Mouse (Mus musculus) stomach, embryonic 16.5 days (tissue): Measurements from ENCODE around the gene Fst. TPM values are rescaled to one million over a fixed set of nuclear protein-coding genes. Genes with fewer than 3 reads are reported as not detected.

Experiments
- ATAC-seq: fragments of 200-750 bp; cut with Nextera tagmentation; 2 replicates; pipeline ENCODE4 v1.8.0; 2017; ENCODE audit warnings: moderate number of reproducible peaks, moderate TSS enrichment; ENCODE audit not compliant: insufficient read depth, low FRiP score
- H3K27ac ChIP-seq: fragments of 300-500 bp; sonication (generic); 2 replicates; pipeline ENCODE4 v1.5.1; 2014; ENCODE audit warnings: low read length
- H3K27me3 ChIP-seq: fragments of 300-500 bp; sonication (generic); 2 replicates; pipeline ENCODE4 v1.6.1; 2014; ENCODE audit warnings: low read length, control low read depth, mixed read lengths; ENCODE audit not compliant: control insufficient read depth, insufficient read depth
- H3K36me3 ChIP-seq: fragments of 300-500 bp; sonication (generic); 2 replicates; pipeline ENCODE4 v1.6.1; 2014; ENCODE audit warnings: low read length; ENCODE audit not compliant: control insufficient read depth, insufficient read depth
- H3K4me1 ChIP-seq: fragments of 300-500 bp; sonication (generic); 2 replicates; pipeline ENCODE4 v1.6.1; 2014; ENCODE audit warnings: low read length, control low read depth, mixed read lengths; ENCODE audit not compliant: control insufficient read depth, insufficient read depth
- H3K4me2 ChIP-seq: fragments of 300-500 bp; sonication (generic); 2 replicates; pipeline ENCODE4 v1.6.1; 2014; ENCODE audit warnings: low read depth, low read length, mixed read lengths
- H3K4me3 ChIP-seq: fragments of 300-500 bp; sonication (generic); replicated peaks from 2 replicates; pipeline ENCODE4 v1.5.1; 2014; ENCODE audit warnings: mild to moderate bottlenecking, low read length
- H3K9ac ChIP-seq: fragments of 300-500 bp; sonication (generic); 2 replicates; pipeline ENCODE4 v1.6.1; 2014; ENCODE audit warnings: low read length
- H3K9me3 ChIP-seq: fragments of 300-500 bp; sonication (generic); replicated peaks from 2 replicates; pipeline ENCODE4 v1.6.1; 2016; ENCODE audit warnings: low read length, control low read depth; ENCODE audit not compliant: control insufficient read depth
- WGBS: fragments of 180-500 bp; shearing (Covaris S2); extraction: QIAGEN DNeasy Blood & Tissue Kit; methylation state at CpG from one replicate; pipeline ENCODE4 v1.1.7; 2014; 5-methylcytosine and 5-hydroxymethylcytosine counted together
- polyA plus RNA-seq: library from polyadenylated mRNA; unstranded; fragments of >200 nt; fragmentation: Nextera tagmentation; extraction: Ambion mirVana; gene quantifications from 2 replicates; pipeline ENCODE4 v1.2.1, GENCODE M21; 2015

The Fst gene
- polyA plus RNA-seq, 1 experiment from 2014 or later: 25.6 TPM

DNA sequence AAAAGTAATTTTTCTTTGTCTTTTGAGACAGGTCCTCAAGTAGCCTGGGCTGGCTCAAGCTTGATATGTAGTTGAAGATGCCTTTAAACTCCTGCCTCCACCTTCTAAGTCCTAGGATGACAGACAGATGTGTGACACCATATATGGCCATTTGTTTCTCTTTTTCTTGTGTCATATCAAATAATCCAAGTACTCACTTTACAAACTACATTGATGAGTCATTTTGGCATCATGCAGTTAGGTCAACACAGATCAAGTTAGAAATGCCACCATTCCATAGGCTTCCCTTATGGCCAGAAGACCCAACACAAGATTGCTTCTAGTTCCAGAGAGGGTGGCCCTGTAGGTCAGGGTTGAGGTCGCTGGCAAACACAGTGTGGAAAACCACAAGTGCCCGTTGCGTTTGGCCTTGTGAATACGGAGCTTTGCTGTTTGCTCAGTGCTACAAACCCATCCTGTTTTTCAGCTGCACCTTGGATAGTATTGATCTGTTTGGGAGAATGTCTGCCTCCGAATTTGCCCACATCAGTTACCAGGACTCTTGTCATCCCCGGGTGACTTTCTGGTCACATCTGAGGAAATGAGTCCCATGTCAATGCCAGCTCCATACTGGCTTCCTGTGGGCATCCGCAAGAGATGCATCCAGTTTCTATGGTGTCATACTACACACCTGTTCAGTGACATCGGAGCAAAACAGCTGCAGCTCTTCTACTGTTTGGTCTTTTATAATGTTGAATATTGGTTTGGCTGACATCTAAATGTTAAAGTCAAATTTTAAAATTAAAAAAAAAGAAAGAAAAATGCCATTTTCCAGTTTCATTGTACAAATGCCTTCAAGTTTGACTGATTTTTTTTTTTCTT is 4.0 kb upstream of the Fst start:
- Histone ChIP-seq H3K4me3 (no peak overlapping the region), H3K27me3 (peaks cover 16% of the 10 kb centered on the region), H3K9me3 (no peaks in the 10 kb centered on the region), H3K4me2 (no peak overlapping the region), H3K27ac (no peak overlapping the region), H3K9ac (no peak overlapping the region), H3K4me1 (no peaks in the 10 kb centered on the region), H3K36me3 (no peaks in the 10 kb centered on the region)
- no peak for ATAC-seq
- 59% methylated on average over 8 of the region's 8 CpGs for WGBS

DNA sequence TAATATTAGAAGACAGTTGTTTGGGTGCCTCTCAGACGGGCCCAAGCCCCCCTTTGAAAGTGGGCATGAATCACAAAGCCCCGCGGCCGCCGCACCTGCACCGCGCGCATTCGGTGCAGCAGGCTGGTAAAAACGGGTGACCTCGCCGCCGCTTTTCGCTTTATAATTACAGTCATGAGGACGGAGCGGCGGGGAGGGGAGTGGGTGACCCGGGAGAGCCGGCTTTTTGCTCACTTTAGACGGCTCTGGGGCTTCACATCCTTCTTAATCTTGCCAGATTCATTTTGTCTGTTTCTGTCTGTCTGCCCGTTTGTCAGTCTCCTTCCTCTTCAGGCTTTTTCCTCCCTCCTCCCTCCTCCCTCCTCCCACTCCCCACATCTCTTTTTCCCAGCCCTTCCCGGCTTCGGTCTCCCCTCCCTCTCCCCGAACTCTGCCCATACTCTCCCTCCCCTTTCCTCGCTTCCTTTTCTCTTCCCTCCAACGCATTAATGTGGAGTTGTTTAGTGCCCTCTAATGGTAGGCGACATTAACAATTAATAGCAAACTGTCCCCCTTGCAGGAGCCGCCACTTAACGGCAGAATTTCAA is 1.6 kb upstream of the Fst start:
- H3K27me3 ChIP-seq: peaks cover 29% of the 10 kb centered on the region
- 1% methylated on average over 29 of the region's 29 CpGs for WGBS
- H3K4me3 ChIP-seq: peak overlapping the region; percentile 64

DNA sequence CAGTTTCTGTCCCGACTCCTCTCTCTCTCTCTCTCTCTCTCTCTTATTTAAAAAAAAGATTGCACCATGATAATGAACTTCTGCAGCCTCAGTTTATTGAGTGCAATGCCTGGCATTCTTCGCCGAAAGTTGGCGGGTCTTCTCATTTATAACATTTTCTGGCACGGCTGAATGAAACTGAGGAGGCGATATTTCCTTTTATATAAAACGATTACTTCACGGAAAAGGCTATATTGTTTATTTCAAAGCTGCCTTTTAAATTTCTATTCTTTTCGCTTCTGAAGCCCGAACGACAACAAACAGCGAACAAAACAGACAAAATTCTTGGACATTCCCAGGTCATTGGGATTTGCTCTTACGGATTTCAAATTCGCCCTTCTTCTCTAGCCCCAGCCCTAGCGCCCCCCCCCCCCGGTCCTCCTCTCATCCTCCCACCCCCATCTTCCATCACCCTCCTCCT is 980 bp upstream of the Fst start:
- H3K4me2 ChIP-seq: peak overlapping the region; percentile 93
- no peaks in the 10 kb centered on the region for H3K9me3 ChIP-seq
- no peak for ATAC-seq
- H3K36me3 ChIP-seq: no peaks in the 10 kb centered on the region
- peaks cover 29% of the 10 kb centered on the region for H3K27me3 ChIP-seq
- peak overlapping the region; percentile 57; the same call in 1 of the 2 replicates for H3K27ac ChIP-seq
- peak overlapping the region; percentile 64 for H3K4me3 ChIP-seq
- peaks cover 10% of the 10 kb centered on the region; the same call in 1 of the 2 replicates for H3K4me1 ChIP-seq
- WGBS: under 1% methylated on average over 15 of the region's 16 CpGs
- H3K9ac ChIP-seq: peak overlapping the region; percentile 70

More for the DNA sequence above, 1.6 kb upstream of the Fst start:
- ATAC-seq: peak; percentile 35; the same call in 1 of the 2 replicates
- Histone ChIP-seq H3K36me3 (no peaks in the 10 kb centered on the region), H3K9ac (peak overlapping the region; percentile 55; the same call in 1 of the 2 replicates), H3K9me3 (no peaks in the 10 kb centered on the region), H3K4me2 (peak overlapping the region; percentile 93), H3K4me1 (peaks cover 10% of the 10 kb centered on the region; the same call in 1 of the 2 replicates), H3K27ac (no peak overlapping the region)

DNA sequence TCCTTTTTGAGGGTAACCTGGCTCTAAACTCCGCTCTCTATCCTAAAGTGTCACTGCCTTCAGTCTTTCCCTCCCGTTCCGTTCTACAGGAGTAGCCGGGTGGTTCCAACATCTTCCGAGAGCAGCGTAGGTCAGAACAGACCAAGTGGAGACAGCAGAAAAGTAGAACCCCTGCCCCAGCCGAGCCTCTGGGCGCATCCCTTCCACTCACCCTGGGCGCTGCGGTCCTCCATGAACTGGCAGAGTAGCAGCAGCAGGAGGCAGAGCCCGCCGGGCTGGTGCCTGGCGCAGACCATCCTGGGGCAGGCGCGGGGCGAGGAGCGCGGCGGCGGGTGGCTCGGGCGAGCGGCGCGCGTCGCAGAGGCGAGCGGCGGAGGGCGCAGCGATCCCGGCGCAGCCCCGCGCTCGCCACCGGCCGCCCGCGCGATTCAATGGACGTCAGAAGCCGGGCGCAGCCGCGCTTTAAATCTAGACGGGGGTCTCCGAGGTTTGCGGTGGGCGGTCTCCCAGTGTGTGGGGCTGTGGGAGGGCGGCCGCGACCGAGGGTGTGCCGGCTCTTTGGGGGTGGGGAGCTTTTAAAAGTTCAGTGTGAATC is 363 bp downstream of the Fst start:
- Histone ChIP-seq H3K9me3 (no peaks in the 10 kb centered on the region), H3K9ac (peak overlapping the region; percentile 72), H3K27me3 (peaks cover 29% of the 10 kb centered on the region), H3K27ac (peak overlapping the region; percentile 74), H3K4me1 (peaks cover 10% of the 10 kb centered on the region; the same call in 1 of the 2 replicates), H3K4me3 (peak overlapping the region; percentile 64), H3K4me2 (peak overlapping the region; percentile 93), H3K36me3 (no peaks in the 10 kb centered on the region)
- ATAC-seq: peak; percentile 54
- WGBS: under 1% methylated on average over 55 of the region's 56 CpGs

DNA sequence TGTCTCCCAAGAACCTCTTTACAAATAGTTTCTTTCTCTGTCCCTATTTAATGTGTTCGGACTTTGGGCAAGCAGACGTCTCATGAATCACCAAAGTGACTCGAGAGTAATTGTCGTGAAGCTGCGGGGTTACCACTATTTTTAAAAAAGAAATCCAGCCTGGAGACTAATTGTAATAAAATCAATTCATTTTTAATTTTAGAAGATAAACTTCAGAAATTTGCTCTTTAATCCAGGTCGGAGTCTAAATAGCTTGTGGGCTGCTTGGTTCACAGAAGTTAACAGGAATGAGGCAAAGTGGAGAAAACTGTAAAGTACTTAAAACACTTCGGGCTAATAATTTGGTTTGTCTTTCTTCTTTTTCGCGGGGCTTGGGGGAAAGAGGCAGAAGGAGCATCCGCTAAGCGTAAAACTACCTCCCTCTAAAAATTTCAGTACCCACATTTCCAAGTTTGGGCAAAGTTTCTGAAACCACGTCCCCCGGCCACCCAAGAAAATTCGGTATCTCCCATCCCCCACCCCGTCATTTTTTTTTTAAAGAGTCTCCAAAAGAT is 1.1 kb downstream of the Fst start:
- peak overlapping the region; percentile 72 for H3K9ac ChIP-seq
- ATAC-seq: no peak
- H3K36me3 ChIP-seq: no peaks in the 10 kb centered on the region
- H3K9me3 ChIP-seq: no peaks in the 10 kb centered on the region
- peaks cover 29% of the 10 kb centered on the region for H3K27me3 ChIP-seq
- H3K4me1 ChIP-seq: peaks cover 10% of the 10 kb centered on the region; the same call in 1 of the 2 replicates
- H3K4me2 ChIP-seq: peak overlapping the region; percentile 93
- 3% methylated on average over 15 of the region's 15 CpGs for WGBS
- H3K27ac ChIP-seq: peak overlapping the region; percentile 74; the same call in 1 of the 2 replicates
- peak overlapping the region; percentile 64 for H3K4me3 ChIP-seq

DNA sequence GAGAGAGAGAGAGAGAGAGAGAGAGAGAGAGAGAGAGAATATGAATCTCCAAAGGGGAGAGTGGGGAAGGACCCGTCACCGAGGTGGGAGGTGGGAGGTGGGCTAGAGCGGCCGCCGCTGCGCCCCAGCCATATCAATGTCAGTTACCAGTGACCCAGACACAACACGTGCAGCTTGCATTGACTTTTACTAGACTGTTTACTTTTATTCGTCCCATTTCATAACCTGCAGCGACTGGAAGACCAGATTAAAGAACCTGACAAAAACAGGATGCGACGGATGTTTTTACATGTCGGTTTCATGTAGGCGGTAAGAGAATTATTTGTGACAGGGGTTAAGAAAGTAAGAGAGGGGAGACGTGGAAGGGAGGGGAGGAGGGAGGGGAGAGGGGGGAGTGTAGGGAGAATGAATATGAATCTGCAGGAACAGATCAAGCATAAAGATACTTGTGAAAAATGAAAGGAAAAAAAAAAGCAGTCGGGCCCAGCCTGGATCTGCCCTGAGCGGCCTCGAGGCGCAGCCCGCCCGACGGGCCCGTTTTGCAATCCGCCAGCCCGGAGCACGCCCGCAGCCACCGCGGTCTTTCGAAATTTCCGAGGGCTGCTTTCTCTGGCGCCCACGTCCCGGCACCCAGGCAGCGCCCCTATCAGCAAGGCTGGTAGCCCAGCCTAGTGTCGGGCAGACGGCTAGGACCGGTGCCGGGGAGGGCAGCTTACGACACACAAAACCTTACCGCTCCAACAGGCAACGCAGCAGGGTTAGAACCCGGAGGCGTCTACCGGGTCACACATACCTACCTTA is 1.8 kb downstream of the Fst start:
- Histone ChIP-seq H3K36me3 (no peaks in the 10 kb centered on the region), H3K9ac (peak overlapping the region; percentile 66), H3K4me3 (peak overlapping the region; percentile 64), H3K27ac (no peak overlapping the region; the same call in 1 of the 2 replicates), H3K4me1 (peaks cover 10% of the 10 kb centered on the region; the same call in 1 of the 2 replicates), H3K9me3 (no peaks in the 10 kb centered on the region), H3K27me3 (peaks cover 29% of the 10 kb centered on the region), H3K4me2 (peak overlapping the region; percentile 93)
- WGBS: 2% methylated on average over 44 of the region's 44 CpGs
- ATAC-seq: no peak

DNA sequence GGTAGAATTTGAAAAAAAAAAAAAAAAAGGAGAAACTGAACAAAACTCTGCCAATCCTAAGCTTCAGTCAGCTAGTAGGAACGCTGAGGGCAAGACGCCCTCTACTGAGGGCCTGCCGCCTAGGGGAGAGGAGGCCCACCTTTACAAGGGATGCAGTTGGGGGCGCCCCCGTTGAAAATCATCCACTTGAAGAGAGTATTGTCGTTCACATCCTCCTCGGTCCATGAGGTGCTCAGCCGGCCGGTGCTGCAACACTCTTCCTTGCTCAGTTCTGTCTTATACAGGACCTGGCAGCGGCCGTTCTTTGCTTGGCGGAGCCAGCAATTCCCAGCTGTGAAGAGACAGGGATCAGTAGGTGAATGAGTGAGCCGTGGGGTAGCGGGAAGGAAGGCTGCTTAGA is 2.5 kb downstream of the Fst start:
- H3K4me3 ChIP-seq: peak overlapping the region; percentile 64
- peak; percentile 27; the same call in 1 of the 2 replicates for ATAC-seq
- peak overlapping the region; percentile 93 for H3K4me2 ChIP-seq
- H3K9ac ChIP-seq: peak overlapping the region; percentile 55; the same call in 1 of the 2 replicates
- H3K27ac ChIP-seq: no peak overlapping the region
- 2% methylated on average over 14 of the region's 14 CpGs for WGBS
- H3K27me3 ChIP-seq: peaks cover 29% of the 10 kb centered on the region
- H3K36me3 ChIP-seq: no peaks in the 10 kb centered on the region
- H3K9me3 ChIP-seq: no peaks in the 10 kb centered on the region
- peaks cover 10% of the 10 kb centered on the region; the same call in 1 of the 2 replicates for H3K4me1 ChIP-seq

DNA sequence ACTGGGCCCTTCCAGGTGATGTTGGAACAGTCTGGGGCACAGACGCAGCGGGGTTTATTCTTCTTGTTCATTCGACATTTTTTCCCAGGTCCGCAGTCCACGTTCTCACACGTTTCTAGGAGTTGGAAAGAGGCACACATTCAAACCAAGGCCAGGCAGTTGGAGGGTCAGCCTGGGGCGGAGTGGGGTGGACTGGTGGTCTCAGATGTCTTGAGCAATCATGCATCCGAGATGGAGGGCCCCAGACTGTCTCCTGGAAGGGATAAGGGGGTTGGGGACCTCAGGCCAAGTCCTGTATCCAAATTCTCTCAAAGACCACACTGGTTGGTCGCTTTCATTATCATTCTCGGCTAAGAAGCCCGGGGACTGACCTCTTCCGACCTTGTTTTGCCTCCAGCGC is 3.0 kb downstream of the Fst start:
- H3K4me2 ChIP-seq: peak overlapping the region; percentile 93
- 48% methylated on average over 13 of the region's 13 CpGs for WGBS
- H3K4me1 ChIP-seq: peaks cover 10% of the 10 kb centered on the region; the same call in 1 of the 2 replicates
- no peaks in the 10 kb centered on the region for H3K36me3 ChIP-seq
- H3K27ac ChIP-seq: no peak overlapping the region
- peak overlapping the region; percentile 55; the same call in 1 of the 2 replicates for H3K9ac ChIP-seq
- H3K4me3 ChIP-seq: peak overlapping the region; percentile 64
- no peaks in the 10 kb centered on the region for H3K9me3 ChIP-seq
- peaks cover 26% of the 10 kb centered on the region for H3K27me3 ChIP-seq
- ATAC-seq: no peak
